13 mouse cellular contexts compared by ENCODE assay signal in the genomic region with DNA sequence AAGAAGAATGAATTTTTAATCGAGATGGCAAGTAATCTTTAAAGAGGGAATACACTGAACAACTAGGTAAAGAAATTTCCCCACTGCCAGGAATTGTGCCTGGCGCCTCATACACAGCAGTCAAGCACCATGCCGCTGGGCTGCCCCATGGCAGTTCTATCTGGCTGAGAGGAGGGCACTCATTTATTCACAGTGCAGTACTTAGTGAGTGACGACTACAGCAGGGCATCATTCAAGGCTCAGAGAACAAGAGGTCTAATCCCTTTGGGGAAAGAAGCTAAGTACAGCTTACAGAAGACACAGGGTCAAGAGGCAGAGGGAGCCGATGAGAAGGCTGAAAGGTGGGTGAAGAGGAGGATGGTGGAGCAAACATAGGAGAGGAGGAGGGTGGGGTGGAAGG.
"Had no signal": no experiment of that assay in that cellular context is flagged by ENCODE, and none has a peak within 500 bp of the region (broad histone marks: within the 10 kb centered on the region; RNA-seq: fewer than 3 reads in every experiment).

No protein-coding gene starts in this region.

- H3K4me3 ChIP-seq: megakaryocyte, embryonic 14.5 days; midbrain, embryonic 13.5 days; neural tube, embryonic 12.5 days had no signal

- H3K4me1 ChIP-seq: neural tube, embryonic 12.5 days had no signal

- H3K4me2 ChIP-seq: lung, embryonic 14.5 days; midbrain, embryonic 11.5 days; midbrain, embryonic 13.5 days; neural tube, embryonic 12.5 days had no signal

- H3K9me3 ChIP-seq: megakaryocyte, embryonic 14.5 days; midbrain, embryonic 13.5 days; neural tube, embryonic 12.5 days had no signal

- H3K27me3 ChIP-seq: megakaryocyte, embryonic 14.5 days; midbrain, embryonic 13.5 days; neural tube, embryonic 12.5 days had no signal

- H3K27ac ChIP-seq: liver, embryonic 14.5 days; midbrain, embryonic 13.5 days; neural tube, embryonic 12.5 days had no signal

- DNase-seq: lung, adult 18-20 months; lung, embryonic 14.5 days; lung, postnatal 10 days; lung, postnatal 4 days; right cerebral cortex, postnatal 14 days; thymus, adult 18-20 months; thymus, postnatal 14 days; thymus, postnatal 36 days had no signal

- H3K9ac ChIP-seq: liver, embryonic 14.5 days; lung, embryonic 14.5 days; midbrain, embryonic 13.5 days; neural tube, embryonic 12.5 days had no signal

- ATAC-seq: midbrain, embryonic 13.5 days had no signal
